Mouse (Mus musculus): ENCODE measurements at regions not wholly inside any gene's neighbourhood (a gene's known extent, or its start where the extent isn't known, plus 50 kb on each side); places are given as distances from the start of the nearest gene placed in this dataset.
A peak's percentile ranks its signal among the peaks of the same experiment; 100 is the strongest.

GRCm38 (mm10) chr5:6044859-6045258, 295.7 kb upstream of the Steap1 start:
- Histone ChIP-seq H3K4me3 (ENCODE audit: insufficient read depth, low read depth, low read length) (no peak overlapping the region), H3K36me3 (ENCODE audit: control insufficient read depth, insufficient read depth, low read length) (no peaks in the 10 kb centered on the region), H3K27me3 (replicated peaks; ENCODE audit: control insufficient read depth, insufficient read depth, low read length) (no peaks in the 10 kb centered on the region), H3K27ac (ENCODE audit: insufficient read depth, low read depth, low read length) (no peak overlapping the region), H3K4me1 (ENCODE audit: control insufficient read depth, insufficient read depth, low read length) (no peaks in the 10 kb centered on the region)
- DNase-seq, result no peak
- WGBS, result 82% methylated on average over 4 of the region's 4 CpGs
- no peak for TF ChIP-seq POLR2A (IDR thresholded peaks at IDR 0.05; ENCODE audit: low read depth, low read length)
- TF ChIP-seq CTCF (conservative IDR thresholded peaks at IDR 0.05; ENCODE audit: insufficient read depth, insufficient read length, low read depth, low read length), result no peak

GRCm38 (mm10) chr5:6040866-6041265, 291.7 kb upstream of the Steap1 start:
- TF ChIP-seq POLR2A (IDR thresholded peaks at IDR 0.05; ENCODE audit: low read depth, low read length), result no peak
- TF ChIP-seq CTCF (conservative IDR thresholded peaks at IDR 0.05; ENCODE audit: insufficient read depth, insufficient read length, low read depth, low read length), result no peak
- peak; percentile 51 for DNase-seq
- Histone ChIP-seq H3K36me3 (ENCODE audit: control insufficient read depth, insufficient read depth, low read length) (no peaks in the 10 kb centered on the region), H3K27me3 (replicated peaks; ENCODE audit: control insufficient read depth, insufficient read depth, low read length) (no peaks in the 10 kb centered on the region), H3K4me1 (ENCODE audit: control insufficient read depth, insufficient read depth, low read length) (no peaks in the 10 kb centered on the region), H3K27ac (ENCODE audit: insufficient read depth, low read depth, low read length) (no peak overlapping the region), H3K4me3 (ENCODE audit: insufficient read depth, low read depth, low read length) (no peak overlapping the region)

GRCm38 (mm10) chr5:6016695-6017094, 267.6 kb upstream of the Steap1 start:
- Histone ChIP-seq H3K4me3 (ENCODE audit: insufficient read depth, low read depth, low read length) (no peak overlapping the region), H3K27me3 (replicated peaks; ENCODE audit: control insufficient read depth, insufficient read depth, low read length) (no peaks in the 10 kb centered on the region), H3K4me1 (ENCODE audit: control insufficient read depth, insufficient read depth, low read length) (no peaks in the 10 kb centered on the region), H3K36me3 (ENCODE audit: control insufficient read depth, insufficient read depth, low read length) (no peaks in the 10 kb centered on the region), H3K27ac (ENCODE audit: insufficient read depth, low read depth, low read length) (no peak overlapping the region)
- 73% methylated on average over 1 of the region's 1 CpGs for WGBS
- TF ChIP-seq POLR2A (IDR thresholded peaks at IDR 0.05; ENCODE audit: low read depth, low read length) (no peak), CTCF (conservative IDR thresholded peaks at IDR 0.05; ENCODE audit: insufficient read depth, insufficient read length, low read depth, low read length) (no peak)
- DNase-seq, result no peak

All from kidney, adult 2 months (tissue).